Mouse (Mus musculus): ENCODE measurements around the gene Frmd4a. TPM values are rescaled to one million over a fixed set of nuclear protein-coding genes. Genes with fewer than 3 reads are reported as not detected.

The Frmd4a gene
- polyA plus RNA-seq, 1 experiment from 2014 or later: 16.8 TPM

GRCm38 (mm10) chr2:4285693-4286291, 268.3 kb downstream of the Frmd4a start:
- no peak for DNase-seq (ENCODE audit: low spot score)
- no peak for TF ChIP-seq CTCF (IDR thresholded peaks at IDR 0.05; ENCODE audit: low read depth)
- Histone ChIP-seq H3K4me2 (ENCODE audit: low read length) (no peak overlapping the region), H3K4me3 (replicated peaks; ENCODE audit: low read depth, low read length) (no peak overlapping the region), H3K27me3 (ENCODE audit: insufficient read depth, low read length) (no peaks in the 10 kb centered on the region), H3K9ac (ENCODE audit: low read depth, low read length) (no peak overlapping the region), H3K27ac (no peak overlapping the region), H3K9me3 (replicated peaks; ENCODE audit: low read length) (no peaks in the 10 kb centered on the region), H3K4me1 (replicated peaks; ENCODE audit: insufficient read depth, low read length) (no peaks in the 10 kb centered on the region), H3K36me3 (ENCODE audit: insufficient read depth, low read length) (no peaks in the 10 kb centered on the region)
- no peak for ATAC-seq (replicated peaks; ENCODE audit: low FRiP score, low read depth)
- 16% methylated on average over 4 of the region's 4 CpGs for WGBS

GRCm38 (mm10) chr2:4286390-4286901, 268.9 kb downstream of the Frmd4a start:
- no peak for TF ChIP-seq CTCF (IDR thresholded peaks at IDR 0.05; ENCODE audit: low read depth)
- 33% methylated on average over 8 of the region's 8 CpGs for WGBS
- ATAC-seq (replicated peaks; ENCODE audit: low FRiP score, low read depth) (no peak), DNase-seq (ENCODE audit: low spot score) (peak; percentile 46)
- H3K27me3 ChIP-seq (ENCODE audit: insufficient read depth, low read length): no peaks in the 10 kb centered on the region
- no peaks in the 10 kb centered on the region for H3K36me3 ChIP-seq (ENCODE audit: insufficient read depth, low read length)
- H3K4me3 ChIP-seq (replicated peaks; ENCODE audit: low read depth, low read length): no peak overlapping the region
- no peak overlapping the region for H3K4me2 ChIP-seq (ENCODE audit: low read length)
- no peaks in the 10 kb centered on the region for H3K4me1 ChIP-seq (replicated peaks; ENCODE audit: insufficient read depth, low read length)
- H3K9ac ChIP-seq (ENCODE audit: low read depth, low read length): no peak overlapping the region
- no peaks in the 10 kb centered on the region for H3K9me3 ChIP-seq (replicated peaks; ENCODE audit: low read length)
- no peak overlapping the region for H3K27ac ChIP-seq

- WGBS: 95% methylated on average over 2 of the region's 2 CpGs
- H3K36me3 ChIP-seq (ENCODE audit: insufficient read depth, low read length): no peaks in the 10 kb centered on the region
- H3K27me3 ChIP-seq (ENCODE audit: insufficient read depth, low read length): no peaks in the 10 kb centered on the region
- DNase-seq (ENCODE audit: low spot score) (no peak), ATAC-seq (replicated peaks; ENCODE audit: low FRiP score, low read depth) (no peak)
- no peaks in the 10 kb centered on the region for H3K9me3 ChIP-seq (replicated peaks; ENCODE audit: low read length)
- H3K9ac ChIP-seq (ENCODE audit: low read depth, low read length): no peak overlapping the region
- H3K27ac ChIP-seq: no peak overlapping the region
- H3K4me2 ChIP-seq (ENCODE audit: low read length): no peak overlapping the region
- no peaks in the 10 kb centered on the region for H3K4me1 ChIP-seq (replicated peaks; ENCODE audit: insufficient read depth, low read length)
- no peak overlapping the region for H3K4me3 ChIP-seq (replicated peaks; ENCODE audit: low read depth, low read length)
- no peak for TF ChIP-seq CTCF (IDR thresholded peaks at IDR 0.05; ENCODE audit: low read depth)
Measured at GRCm38 (mm10) chr2:4290475-4290874, 273.0 kb downstream of the Frmd4a start.

- 53% methylated on average over 2 of the region's 2 CpGs for WGBS
- H3K27me3 ChIP-seq (ENCODE audit: insufficient read depth, low read length): no peaks in the 10 kb centered on the region
- no peaks in the 10 kb centered on the region for H3K4me1 ChIP-seq (replicated peaks; ENCODE audit: insufficient read depth, low read length)
- DNase-seq (ENCODE audit: low spot score) (no peak), ATAC-seq (replicated peaks; ENCODE audit: low FRiP score, low read depth) (no peak)
- no peak overlapping the region for H3K4me2 ChIP-seq (ENCODE audit: low read length)
- H3K9me3 ChIP-seq (replicated peaks; ENCODE audit: low read length): no peaks in the 10 kb centered on the region
- H3K9ac ChIP-seq (ENCODE audit: low read depth, low read length): no peak overlapping the region
- H3K36me3 ChIP-seq (ENCODE audit: insufficient read depth, low read length): no peaks in the 10 kb centered on the region
- no peak overlapping the region for H3K27ac ChIP-seq
- H3K4me3 ChIP-seq (replicated peaks; ENCODE audit: low read depth, low read length): no peak overlapping the region
- TF ChIP-seq CTCF (IDR thresholded peaks at IDR 0.05; ENCODE audit: low read depth): no peak
Measured at GRCm38 (mm10) chr2:4291100-4291499, 273.6 kb downstream of the Frmd4a start.

- no peak for TF ChIP-seq CTCF (IDR thresholded peaks at IDR 0.05; ENCODE audit: low read depth)
- Histone ChIP-seq H3K27me3 (ENCODE audit: insufficient read depth, low read length) (no peaks in the 10 kb centered on the region), H3K36me3 (ENCODE audit: insufficient read depth, low read length) (no peaks in the 10 kb centered on the region), H3K4me1 (replicated peaks; ENCODE audit: insufficient read depth, low read length) (no peaks in the 10 kb centered on the region), H3K27ac (no peak overlapping the region), H3K4me2 (ENCODE audit: low read length) (no peak overlapping the region), H3K9me3 (replicated peaks; ENCODE audit: low read length) (no peaks in the 10 kb centered on the region), H3K4me3 (replicated peaks; ENCODE audit: low read depth, low read length) (no peak overlapping the region), H3K9ac (ENCODE audit: low read depth, low read length) (no peak overlapping the region)
- WGBS: 95% methylated on average over 3 of the region's 3 CpGs
- DNase-seq (ENCODE audit: low spot score) (no peak), ATAC-seq (replicated peaks; ENCODE audit: low FRiP score, low read depth) (no peak)
Measured at GRCm38 (mm10) chr2:4291671-4292070, 274.2 kb downstream of the Frmd4a start.

GRCm38 (mm10) chr2:4293726-4294125, 276.2 kb downstream of the Frmd4a start:
- H3K4me2 ChIP-seq (ENCODE audit: low read length): no peak overlapping the region
- TF ChIP-seq CTCF (IDR thresholded peaks at IDR 0.05; ENCODE audit: low read depth): no peak
- DNase-seq (ENCODE audit: low spot score): no peak
- H3K9ac ChIP-seq (ENCODE audit: low read depth, low read length): no peak overlapping the region
- no peak overlapping the region for H3K27ac ChIP-seq
- H3K9me3 ChIP-seq (replicated peaks; ENCODE audit: low read length): no peaks in the 10 kb centered on the region
- peaks cover 10% of the 10 kb centered on the region for H3K4me1 ChIP-seq (replicated peaks; ENCODE audit: insufficient read depth, low read length)
- WGBS: 95% methylated on average over 1 of the region's 1 CpGs
- no peaks in the 10 kb centered on the region for H3K27me3 ChIP-seq (ENCODE audit: insufficient read depth, low read length)
- no peaks in the 10 kb centered on the region for H3K36me3 ChIP-seq (ENCODE audit: insufficient read depth, low read length)
- ATAC-seq (replicated peaks; ENCODE audit: low FRiP score, low read depth): no peak
- H3K4me3 ChIP-seq (replicated peaks; ENCODE audit: low read depth, low read length): no peak overlapping the region

GRCm38 (mm10) chr2:4295641-4296040, 278.1 kb downstream of the Frmd4a start:
- no peak for DNase-seq (ENCODE audit: low spot score)
- no peak overlapping the region for H3K27ac ChIP-seq

More at GRCm38 (mm10) chr2:4295641-4296040, 278.1 kb downstream of the Frmd4a start:
- no peaks in the 10 kb centered on the region for H3K9me3 ChIP-seq (replicated peaks; ENCODE audit: low read length)
- H3K9ac ChIP-seq (ENCODE audit: low read depth, low read length): no peak overlapping the region
- H3K4me1 ChIP-seq (replicated peaks; ENCODE audit: insufficient read depth, low read length): peaks cover 19% of the 10 kb centered on the region
- no peak for TF ChIP-seq CTCF (IDR thresholded peaks at IDR 0.05; ENCODE audit: low read depth)
- no peaks in the 10 kb centered on the region for H3K27me3 ChIP-seq (ENCODE audit: insufficient read depth, low read length)
- no peak for ATAC-seq (replicated peaks; ENCODE audit: low FRiP score, low read depth)
- no peak overlapping the region for H3K4me2 ChIP-seq (ENCODE audit: low read length)
- no peak overlapping the region for H3K4me3 ChIP-seq (replicated peaks; ENCODE audit: low read depth, low read length)
- H3K36me3 ChIP-seq (ENCODE audit: insufficient read depth, low read length): no peaks in the 10 kb centered on the region

All from kidney, postnatal 0 days (tissue).